Mouse (Mus musculus) hindbrain, embryonic 11.5 days (tissue): ENCODE data around the gene Arid2. TPM values are rescaled to one million over a fixed set of nuclear protein-coding genes. Genes with fewer than 3 reads are reported as not detected.

Experiments used
- ATAC-seq: fragments of 200-750 bp; cut with Nextera tagmentation; 2 replicates; pipeline ENCODE4 v1.8.0; 2017; ENCODE audit warnings: mild to moderate bottlenecking, moderate TSS enrichment, moderate library complexity; ENCODE audit not compliant: low FRiP score
- DNase-seq: peaks from one replicate; pipeline ENCODE4 v3.0.0-alpha.2; 2015; ENCODE audit warnings: low spot score
- H3K27ac ChIP-seq: fragments of 300-500 bp; sonication (generic); 2 replicates; pipeline ENCODE4 v1.5.1; 2014; ENCODE audit warnings: mild to moderate bottlenecking, low read depth, low read length
- H3K27me3 ChIP-seq: fragments of 300-500 bp; sonication (generic); 2 replicates; pipeline ENCODE4 v1.6.1; 2014; ENCODE audit warnings: mild to moderate bottlenecking, low read length, moderate library complexity, mixed read lengths; ENCODE audit not compliant: control insufficient read depth, insufficient read depth
- H3K36me3 ChIP-seq: fragments of 300-500 bp; sonication (generic); 2 replicates; pipeline ENCODE4 v1.6.1; 2014; ENCODE audit warnings: mild to moderate bottlenecking, low read length, moderate library complexity, mixed read lengths; ENCODE audit not compliant: control insufficient read depth, insufficient read depth
- H3K4me1 ChIP-seq: fragments of 300-500 bp; sonication (generic); replicated peaks from 2 replicates; pipeline ENCODE4 v1.6.1; 2014; ENCODE audit warnings: low read length, mixed read lengths; ENCODE audit not compliant: control insufficient read depth, insufficient read depth
- H3K4me2 ChIP-seq: fragments of 300-500 bp; sonication (generic); replicated peaks from 2 replicates; pipeline ENCODE4 v1.6.1; 2014; ENCODE audit warnings: mild to moderate bottlenecking, low read depth, low read length
- H3K4me3 ChIP-seq: fragments of 300-500 bp; sonication (generic); 2 replicates; pipeline ENCODE4 v1.5.1; 2014; ENCODE audit warnings: low read depth, low read length
- H3K9ac ChIP-seq: fragments of 300-500 bp; sonication (generic); 2 replicates; pipeline ENCODE4 v1.6.1; 2014; ENCODE audit warnings: low read depth, low read length
- H3K9me3 ChIP-seq: fragments of 300-500 bp; sonication (generic); 2 replicates; pipeline ENCODE4 v1.6.1; 2016; ENCODE audit warnings: low read length; ENCODE audit not compliant: control insufficient read depth
- WGBS: fragments of 180-500 bp; shearing (Covaris S2); extraction: QIAGEN DNeasy Blood & Tissue Kit; methylation state at CpG from one replicate; pipeline ENCODE4 v1.1.7; 2014; 5-methylcytosine and 5-hydroxymethylcytosine counted together
- polyA plus RNA-seq: library from polyadenylated mRNA; unstranded; fragments of >200 nt; fragmentation: Nextera tagmentation; extraction: Ambion mirVana; gene quantifications from 2 replicates; pipeline ENCODE4 v1.2.1, GENCODE M21; 2014

Arid2 gene
- polyA plus RNA-seq, 1 experiment from 2014 or later, result 39.0 TPM

GRCm38 (mm10) chr15:96372628-96373027 is 85.3 kb downstream of the Arid2 start:
- Histone ChIP-seq H3K4me2 (no peak overlapping the region), H3K36me3 (peaks cover 23% of the 10 kb centered on the region), H3K9ac (no peak overlapping the region), H3K27ac (no peak overlapping the region), H3K4me3 (no peak overlapping the region), H3K27me3 (no peaks in the 10 kb centered on the region), H3K4me1 (no peaks in the 10 kb centered on the region), H3K9me3 (no peaks in the 10 kb centered on the region)
- ATAC-seq (no peak), DNase-seq (no peak)
- 97% methylated on average over 6 of the region's 6 CpGs for WGBS

- H3K9ac ChIP-seq, result no peak overlapping the region
- 89% methylated on average over 5 of the region's 5 CpGs for WGBS
- H3K36me3 ChIP-seq, result peaks cover 23% of the 10 kb centered on the region
- no peaks in the 10 kb centered on the region for H3K4me1 ChIP-seq
- no peak overlapping the region for H3K4me3 ChIP-seq
- H3K27ac ChIP-seq, result no peak overlapping the region
- H3K27me3 ChIP-seq, result no peaks in the 10 kb centered on the region
- no peak overlapping the region for H3K4me2 ChIP-seq
- DNase-seq (no peak), ATAC-seq (no peak)
- H3K9me3 ChIP-seq, result no peaks in the 10 kb centered on the region
Measured at GRCm38 (mm10) chr15:96373161-96373560, 85.8 kb downstream of the Arid2 start.

GRCm38 (mm10) chr15:96376214-96376613 is 88.9 kb downstream of the Arid2 start:
- Histone ChIP-seq H3K9me3 (no peaks in the 10 kb centered on the region), H3K4me1 (no peaks in the 10 kb centered on the region), H3K27ac (no peak overlapping the region), H3K27me3 (no peaks in the 10 kb centered on the region), H3K4me3 (no peak overlapping the region), H3K4me2 (no peak overlapping the region), H3K36me3 (peaks cover 8% of the 10 kb centered on the region), H3K9ac (no peak overlapping the region)
- WGBS, result 97% methylated on average over 2 of the region's 2 CpGs
- ATAC-seq, result no peak
- no peak for DNase-seq

GRCm38 (mm10) chr15:96377263-96377662 is 89.9 kb downstream of the Arid2 start:
- 92% methylated on average over 5 of the region's 5 CpGs for WGBS
- ATAC-seq (no peak), DNase-seq (no peak)
- Histone ChIP-seq H3K9ac (no peak overlapping the region), H3K27ac (no peak overlapping the region), H3K9me3 (no peaks in the 10 kb centered on the region), H3K4me1 (no peaks in the 10 kb centered on the region), H3K4me3 (no peak overlapping the region), H3K4me2 (no peak overlapping the region), H3K36me3 (peaks cover 3% of the 10 kb centered on the region), H3K27me3 (no peaks in the 10 kb centered on the region)

GRCm38 (mm10) chr15:96377701-96378100 is 90.4 kb downstream of the Arid2 start:
- H3K4me3 ChIP-seq, result no peak overlapping the region
- no peaks in the 10 kb centered on the region for H3K4me1 ChIP-seq
- no peak overlapping the region for H3K27ac ChIP-seq
- H3K36me3 ChIP-seq, result no peaks in the 10 kb centered on the region
- H3K4me2 ChIP-seq, result no peak overlapping the region
- ATAC-seq, result no peak
- H3K9me3 ChIP-seq, result no peaks in the 10 kb centered on the region
- H3K27me3 ChIP-seq, result no peaks in the 10 kb centered on the region
- 94% methylated on average over 7 of the region's 7 CpGs for WGBS
- no peak overlapping the region for H3K9ac ChIP-seq
- DNase-seq, result no peak

- H3K4me2 ChIP-seq, result no peak overlapping the region
- no peak overlapping the region for H3K4me3 ChIP-seq
- no peaks in the 10 kb centered on the region for H3K9me3 ChIP-seq
- no peak overlapping the region for H3K9ac ChIP-seq
- DNase-seq (no peak), ATAC-seq (no peak)
- no peaks in the 10 kb centered on the region for H3K4me1 ChIP-seq
- H3K27ac ChIP-seq, result no peak overlapping the region
- WGBS, result 93% methylated on average over 11 of the region's 11 CpGs
- 0 out of 2 replicates have a peak, but pooled peaks cover 2% of the 10 kb centered on the region for H3K36me3 ChIP-seq
- no peaks in the 10 kb centered on the region for H3K27me3 ChIP-seq
Measured at GRCm38 (mm10) chr15:96382223-96382622, 94.9 kb downstream of the Arid2 start.

- 64% methylated on average over 1 of the region's 1 CpGs for WGBS
- Histone ChIP-seq H3K9ac (no peak overlapping the region), H3K4me2 (no peak overlapping the region), H3K9me3 (no peaks in the 10 kb centered on the region), H3K4me1 (no peaks in the 10 kb centered on the region), H3K27ac (no peak overlapping the region), H3K27me3 (no peaks in the 10 kb centered on the region), H3K4me3 (no peak overlapping the region), H3K36me3 (peaks cover 5% of the 10 kb centered on the region; the same call in 1 of the 2 replicates)
- DNase-seq (no peak), ATAC-seq (no peak)
Measured at GRCm38 (mm10) chr15:96388565-96388964, 101.2 kb downstream of the Arid2 start.

GRCm38 (mm10) chr15:96392878-96393277 is 105.6 kb downstream of the Arid2 start:
- no peak for DNase-seq

GRCm38 (mm10) chr15:96395071-96395470 is 107.8 kb downstream of the Arid2 start:
- Histone ChIP-seq H3K36me3 (peaks cover 2% of the 10 kb centered on the region; the same call in 1 of the 2 replicates), H3K27me3 (no peaks in the 10 kb centered on the region), H3K4me1 (no peaks in the 10 kb centered on the region; the same call in 1 of the 2 replicates), H3K9ac (no peak overlapping the region), H3K4me2 (no peak overlapping the region), H3K27ac (no peak overlapping the region), H3K9me3 (no peaks in the 10 kb centered on the region), H3K4me3 (no peak overlapping the region)
- 95% methylated on average over 6 of the region's 6 CpGs for whole genome bisulfite sequencing
- DNase-seq, result no peak
- no peak for ATAC-seq

More at GRCm38 (mm10) chr15:96392878-96393277, 105.6 kb downstream of the Arid2 start:
- no peaks in the 10 kb centered on the region for H3K9me3 ChIP-seq
- H3K27me3 ChIP-seq, result no peaks in the 10 kb centered on the region
- H3K27ac ChIP-seq, result no peak overlapping the region
- H3K4me1 ChIP-seq, result no peaks in the 10 kb centered on the region; the same call in 1 of the 2 replicates
- no peak overlapping the region for H3K4me2 ChIP-seq
- ATAC-seq, result no peak
- 92% methylated on average over 3 of the region's 3 CpGs for WGBS
- H3K36me3 ChIP-seq, result peaks cover 2% of the 10 kb centered on the region; the same call in 1 of the 2 replicates
- H3K4me3 ChIP-seq, result no peak overlapping the region
- H3K9ac ChIP-seq, result no peak overlapping the region
